Mouse (Mus musculus): ENCODE measurements at regions not wholly inside any gene's neighbourhood (a gene's known extent, or its start where the extent isn't known, plus 50 kb on each side); places are given as distances from the start of the nearest gene placed in this dataset.

- Histone ChIP-seq H3K9me3 (replicated peaks; ENCODE audit: low read length) (peaks cover 40% of the 10 kb centered on the region), H3K4me1 (ENCODE audit: control insufficient read depth in 1 of 2, insufficient read depth in 2 of 2) (no peaks in the 10 kb centered on the region), H3K79me2 (replicated peaks; ENCODE audit: control insufficient read depth, extremely low read depth, insufficient read depth, poor library complexity, severe bottlenecking) (no peaks in the 10 kb centered on the region), H3K4me3 (replicated peaks in 1 of 3; ENCODE audit: low read depth in 2 of 3, low read length in 2 of 3, poor library complexity in 1 of 3) (no peak overlapping the region), H3K27me3 (replicated peaks) (no peaks in the 10 kb centered on the region), H3K9ac (ENCODE audit: insufficient read depth, low read depth) (no peak overlapping the region), H3K4me2 (ENCODE audit: insufficient read depth, low read depth, poor library complexity, severe bottlenecking) (no peak overlapping the region), H3K27ac (ENCODE audit: insufficient read depth, low read depth) (no peak overlapping the region), H3K36me3 (replicated peaks in 1 of 2; ENCODE audit: control insufficient read depth in 1 of 2, insufficient read depth in 1 of 2, low read length in 1 of 2) (no peaks in the 10 kb centered on the region)
- no peak for DNase-seq (ENCODE audit: extremely low read depth)
- in situ Hi-C loops (cut with MboI; ENCODE audit: low pct_ligation_motif_present, low pct_unique_long_range_greater_than_20kb, low sequenced_read_pairs) = no loop called here
- dilution Hi-C loops (cut with MboI; ENCODE audit: extremely low pct_ligation_motif_present, extremely low pct_unique_long_range_greater_than_20kb, low sequenced_read_pairs) = no loop called here
- TF ChIP-seq POLR2AphosphoS2 (IDR thresholded peaks at IDR 0.05; ENCODE audit: low read depth, low read length) (no peak), MAZ (IDR thresholded peaks at IDR 0.05; ENCODE audit: low read depth, low read length) (no peak), UBTF (IDR thresholded peaks at IDR 0.05; ENCODE audit: low read depth, low read length) (no peak), MYC (IDR thresholded peaks at IDR 0.05; ENCODE audit: low read depth, low read length) (no peak), ZNF384 (IDR thresholded peaks at IDR 0.05; ENCODE audit: low read depth, low read length) (no peak), ZMIZ1 (IDR thresholded peaks at IDR 0.05; ENCODE audit: low read depth, low read length) (no peak), CTCF (conservative IDR thresholded peaks at IDR 0.05 in 1 of 2, IDR thresholded peaks at IDR 0.05 in 1 of 2; ENCODE audit: low read depth in 2 of 2, low read length in 2 of 2) (no peak), E2F4 (IDR thresholded peaks at IDR 0.05; ENCODE audit: insufficient replicate concordance, low read depth, low read length) (no peak), RCOR1 (conservative IDR thresholded peaks at IDR 0.05; ENCODE audit: low read depth, low read length) (no peak), ELF1 (IDR thresholded peaks at IDR 0.05; ENCODE audit: low read depth, low read length) (no peak)
These were observed 311.1 kb upstream of the Nmur2 start for GRCm38 (mm10) chr11:56351798-56352366.

- H3K9me3 ChIP-seq (replicated peaks; ENCODE audit: low read length) = peaks cover 38% of the 10 kb centered on the region
- no peaks in the 10 kb centered on the region for H3K4me1 ChIP-seq (ENCODE audit: control insufficient read depth in 1 of 2, insufficient read depth in 2 of 2)
- no peaks in the 10 kb centered on the region for H3K79me2 ChIP-seq (replicated peaks; ENCODE audit: control insufficient read depth, extremely low read depth, insufficient read depth, poor library complexity, severe bottlenecking)
- no peak overlapping the region for H3K27ac ChIP-seq (ENCODE audit: insufficient read depth, low read depth)
- H3K36me3 ChIP-seq (replicated peaks in 1 of 2; ENCODE audit: control insufficient read depth in 1 of 2, insufficient read depth in 1 of 2, low read length in 1 of 2) = no peaks in the 10 kb centered on the region
- DNase-seq (ENCODE audit: extremely low read depth) = no peak
- TF ChIP-seq USF1 (IDR thresholded peaks at IDR 0.05; ENCODE audit: low read depth, low read length) (no peak), MYC (IDR thresholded peaks at IDR 0.05; ENCODE audit: low read depth, low read length) (no peak), USF2 (conservative IDR thresholded peaks at IDR 0.05; ENCODE audit: low read depth, low read length) (no peak), MAFK (IDR thresholded peaks at IDR 0.05; ENCODE audit: insufficient replicate concordance, low read length) (no peak), ETS1 (conservative IDR thresholded peaks at IDR 0.05; ENCODE audit: low read depth, low read length) (no peak), CHD1 (IDR thresholded peaks at IDR 0.05; ENCODE audit: low read depth, low read length) (no peak), ZKSCAN1 (IDR thresholded peaks at IDR 0.05; ENCODE audit: borderline replicate concordance, low read depth, low read length) (no peak), UBTF (IDR thresholded peaks at IDR 0.05; ENCODE audit: low read depth, low read length) (no peak), KAT2A (IDR thresholded peaks at IDR 0.05; ENCODE audit: insufficient replicate concordance, low read length) (no peak), PAX5 (IDR thresholded peaks at IDR 0.05; ENCODE audit: low read length) (no peak), SMC3 (IDR thresholded peaks at IDR 0.05; ENCODE audit: low read depth, low read length) (no peak), MAZ (IDR thresholded peaks at IDR 0.05; ENCODE audit: low read depth, low read length) (no peak), POLR2A (IDR thresholded peaks at IDR 0.05; ENCODE audit: low read depth, low read length) (no peak), EP300 (IDR thresholded peaks at IDR 0.05; ENCODE audit: low read length) (no peak), GABPA (IDR thresholded peaks at IDR 0.05; ENCODE audit: insufficient replicate concordance, low read depth, low read length) (no peak), JUND (conservative IDR thresholded peaks at IDR 0.05; ENCODE audit: low read depth, low read length) (no peak), TCF12 (IDR thresholded peaks at IDR 0.05; ENCODE audit: low read depth, low read length) (no peak)
- H3K9ac ChIP-seq (ENCODE audit: insufficient read depth, low read depth) = no peak overlapping the region
- no peak overlapping the region for H3K4me3 ChIP-seq (replicated peaks in 1 of 3; ENCODE audit: low read depth in 2 of 3, low read length in 2 of 3, poor library complexity in 1 of 3)
- H3K4me2 ChIP-seq (ENCODE audit: insufficient read depth, low read depth, poor library complexity, severe bottlenecking) = no peak overlapping the region
- in situ Hi-C loops (cut with MboI; ENCODE audit: low pct_ligation_motif_present, low pct_unique_long_range_greater_than_20kb, low sequenced_read_pairs) (no loop called here), dilution Hi-C loops (cut with MboI; ENCODE audit: extremely low pct_ligation_motif_present, extremely low pct_unique_long_range_greater_than_20kb, low sequenced_read_pairs) (no loop called here)
- no peaks in the 10 kb centered on the region for H3K27me3 ChIP-seq (replicated peaks)
These were observed 310.4 kb upstream of the Nmur2 start for GRCm38 (mm10) chr11:56351231-56351630.
